Mouse (Mus musculus) spleen, adult 2 months (tissue): Measurements from ENCODE around the gene Lyzl4. TPM values are rescaled to one million over a fixed set of nuclear protein-coding genes. Genes with fewer than 3 reads are reported as not detected.
A peak's percentile ranks its signal among the peaks of the same experiment; 100 is the strongest.

Experiments used
- DNase-seq, 2 experiments: peaks; one replicate each; pipeline versions ENCODE4 v3.0.0 to v3.0.0-alpha.2; 2012 to 2021; ENCODE audit warnings: low spot score in 2 of 2, low read depth in 1 of 2
- H3K27ac ChIP-seq: fragments of 200-500 bp; 2 replicates; pipeline ENCODE4 v1.5.1; 2012; ENCODE audit warnings: low read length, inconsistent platforms; ENCODE audit not compliant: insufficient read depth
- H3K27me3 ChIP-seq: fragments of 200-500 bp; 2 replicates; pipeline ENCODE4 v1.6.1; 2012; ENCODE audit warnings: mild to moderate bottlenecking, moderate library complexity, low read length, inconsistent platforms; ENCODE audit not compliant: control insufficient read depth, insufficient read depth
- H3K36me3 ChIP-seq: fragments of 200-500 bp; 2 replicates; pipeline ENCODE4 v1.6.1; 2012; ENCODE audit warnings: mild to moderate bottlenecking, low read length, inconsistent platforms; ENCODE audit not compliant: control insufficient read depth, insufficient read depth
- H3K4me1 ChIP-seq: fragments of 200-500 bp; 2 replicates; pipeline ENCODE4 v1.6.1; 2011; ENCODE audit warnings: inconsistent platforms; ENCODE audit not compliant: control insufficient read depth, insufficient read depth, insufficient read length
- H3K4me3 ChIP-seq: fragments of 200-500 bp; 2 replicates; pipeline ENCODE4 v1.5.1; 2011; ENCODE audit warnings: mild to moderate bottlenecking, inconsistent platforms; ENCODE audit not compliant: insufficient read depth, insufficient read length; ENCODE audit errors: extremely low read depth
- CTCF ChIP-seq: fragments of 200-500 bp; IDR thresholded peaks from 2 replicates; pipeline ENCODE4 v1.5.1; 2011; ENCODE audit warnings: mild to moderate bottlenecking, inconsistent platforms; ENCODE audit not compliant: insufficient read depth, insufficient read length, insufficient replicate concordance; ENCODE audit errors: extremely low read depth
- POLR2A ChIP-seq: fragments of 200-500 bp; IDR thresholded peaks from 2 replicates; pipeline ENCODE4 v1.6.1; 2011; ENCODE audit warnings: low read depth, low read length, inconsistent platforms
- WGBS: fragments of 180-500 bp; shearing (Covaris S2); methylation state at CpG from one replicate; pipeline ENCODE4 v1.1.7; 2018; 5-methylcytosine and 5-hydroxymethylcytosine counted together
- polyA plus RNA-seq: library from polyadenylated mRNA; depleted of rRNA; stranded (reverse); fragments of >200 nt; gene quantifications from 2 replicates; pipeline ENCODE4 v1.2.3, GENCODE M21; 2012

The Lyzl4 gene
- polyA plus RNA-seq, 1 experiment: 0.11 TPM

- Histone ChIP-seq H3K36me3 (no peaks in the 10 kb centered on the region), H3K27ac (peak overlapping the region; percentile 80), H3K4me3 (no peak overlapping the region), H3K4me1 (peaks cover 52% of the 10 kb centered on the region; the same call in 1 of the 2 replicates), H3K27me3 (no peaks in the 10 kb centered on the region)
- TF ChIP-seq CTCF (no peak), POLR2A (no peak)
- whole genome bisulfite sequencing: 39% methylated on average over 8 of the region's 8 CpGs
- no peak for DNase-seq
Observed at GRCm38 (mm10) chr9:121677476-121677875, 35.6 kb upstream of the Lyzl4 start.

- Histone ChIP-seq H3K36me3 (no peaks in the 10 kb centered on the region), H3K27me3 (no peaks in the 10 kb centered on the region), H3K4me3 (no peak overlapping the region; the same call in 1 of the 2 replicates), H3K4me1 (peaks cover 50% of the 10 kb centered on the region; the same call in 1 of the 2 replicates), H3K27ac (peak overlapping the region; percentile 80)
- WGBS: 12% methylated on average over 4 of the region's 4 CpGs
- TF ChIP-seq POLR2A: no peak
- no peak for TF ChIP-seq CTCF
- no peak for DNase-seq
Observed at GRCm38 (mm10) chr9:121677069-121677468, 35.2 kb upstream of the Lyzl4 start.

- H3K27me3 ChIP-seq: no peaks in the 10 kb centered on the region
- peak overlapping the region; percentile 55 for H3K4me3 ChIP-seq
- DNase-seq: no peak
- H3K4me1 ChIP-seq: peaks cover 41% of the 10 kb centered on the region; the same call in 1 of the 2 replicates
- H3K36me3 ChIP-seq: no peaks in the 10 kb centered on the region
- peak overlapping the region; percentile 84 for H3K27ac ChIP-seq
- no peak for TF ChIP-seq POLR2A
- TF ChIP-seq CTCF: no peak
- 31% methylated on average over 2 of the region's 2 CpGs for WGBS
Observed at GRCm38 (mm10) chr9:121675556-121675955, 33.7 kb upstream of the Lyzl4 start.

- 12% methylated on average over 9 of the region's 9 CpGs for WGBS
- Histone ChIP-seq H3K4me3 (peak overlapping the region; percentile 55), H3K4me1 (peaks cover 41% of the 10 kb centered on the region; the same call in 1 of the 2 replicates)
Observed at GRCm38 (mm10) chr9:121675011-121675410, 33.1 kb upstream of the Lyzl4 start.

GRCm38 (mm10) chr9:121673716-121674115 lies 31.8 kb upstream of the Lyzl4 start:
- H3K4me1 ChIP-seq: peaks cover 40% of the 10 kb centered on the region
- peak overlapping the region; percentile 26; the same call in 1 of the 2 replicates for H3K27ac ChIP-seq
- 44% methylated on average over 5 of the region's 5 CpGs for WGBS
- no peaks in the 10 kb centered on the region for H3K27me3 ChIP-seq
- H3K4me3 ChIP-seq: no peak overlapping the region
- DNase-seq: no peak
- no peaks in the 10 kb centered on the region for H3K36me3 ChIP-seq
- TF ChIP-seq CTCF: no peak

More at GRCm38 (mm10) chr9:121675011-121675410, 33.1 kb upstream of the Lyzl4 start:
- DNase-seq: peak; percentile 77 to 92
- TF ChIP-seq POLR2A: peak; percentile 51; the same call in 1 of the 2 replicates
- TF ChIP-seq CTCF: no peak
- H3K27ac ChIP-seq: peak overlapping the region; percentile 84
- H3K36me3 ChIP-seq: no peaks in the 10 kb centered on the region
- H3K27me3 ChIP-seq: no peaks in the 10 kb centered on the region

- H3K36me3 ChIP-seq: no peaks in the 10 kb centered on the region
- no peak overlapping the region for H3K4me3 ChIP-seq
- no peak overlapping the region for H3K27ac ChIP-seq
- peaks cover 31% of the 10 kb centered on the region for H3K4me1 ChIP-seq
- no peak for TF ChIP-seq POLR2A
- TF ChIP-seq CTCF: no peak
- WGBS: 53% methylated on average over 5 of the region's 5 CpGs
- no peak for DNase-seq
- no peaks in the 10 kb centered on the region for H3K27me3 ChIP-seq
Observed at GRCm38 (mm10) chr9:121672311-121672710, 30.4 kb upstream of the Lyzl4 start.

GRCm38 (mm10) chr9:121671300-121671699 lies 29.4 kb upstream of the Lyzl4 start:
- Histone ChIP-seq H3K4me3 (no peak overlapping the region), H3K27me3 (no peaks in the 10 kb centered on the region), H3K4me1 (peaks cover 21% of the 10 kb centered on the region), H3K36me3 (no peaks in the 10 kb centered on the region), H3K27ac (no peak overlapping the region)
- WGBS: 41% methylated on average over 7 of the region's 7 CpGs
- TF ChIP-seq POLR2A (no peak), CTCF (peak; percentile 36; the same call in 1 of the 2 replicates)
- DNase-seq: peak in 1 of 2 experiments; percentile 36
